Mouse (Mus musculus): ENCODE data around the gene Galk1.

- no peak for TF ChIP-seq CTCF (IDR thresholded peaks at IDR 0.05; ENCODE audit: borderline replicate concordance, insufficient read depth, low read length)
- no peak for TF ChIP-seq POLR2A (IDR thresholded peaks at IDR 0.05; ENCODE audit: low read depth, low read length)
Observed at GRCm38 (mm10) chr11:115995256-115995655, 17.3 kb downstream of the Galk1 start.
